Mouse (Mus musculus) C2C12 (cell line): ENCODE measurements around the gene Gpr156.

ENCODE experiments used
- CEBPB ChIP-seq: IDR thresholded peaks from one replicate; pipeline ENCODE4 v1.6.1; 2011; ENCODE audit warnings: low read depth, mild to moderate bottlenecking, control low read depth, moderate library complexity
- CTCF ChIP-seq: IDR thresholded peaks from one replicate; pipeline ENCODE4 v1.5.1; 2011; ENCODE audit not compliant: control insufficient read depth, insufficient read depth, insufficient read length
- FOSL1 ChIP-seq: IDR thresholded peaks from one replicate; pipeline ENCODE4 v1.8.0; 2011; ENCODE audit warnings: mild to moderate bottlenecking, low read length; ENCODE audit not compliant: poor library complexity, insufficient read depth, severe bottlenecking
- MAX ChIP-seq: IDR thresholded peaks from one replicate; pipeline ENCODE4 v1.6.1; 2011; ENCODE audit warnings: mild to moderate bottlenecking, control low read depth
- MYOD1 ChIP-seq: IDR thresholded peaks from one replicate; pipeline ENCODE4 v1.6.1; 2011; ENCODE audit warnings: low read depth; ENCODE audit not compliant: control insufficient read depth, insufficient read length
- MYOG ChIP-seq: IDR thresholded peaks from one replicate; pipeline ENCODE4 v1.6.1; 2011; ENCODE audit not compliant: control insufficient read depth, insufficient read length; ENCODE audit errors: extremely low read depth
- USF1 ChIP-seq: IDR thresholded peaks from one replicate; pipeline ENCODE4 v1.6.1; 2011; ENCODE audit warnings: low read depth, mild to moderate bottlenecking, control low read depth, moderate library complexity

GRCm38 (mm10) chr16:37920842-37921409, 4.6 kb downstream of the Gpr156 start:
- no peak for TF ChIP-seq CTCF
- no peak for TF ChIP-seq MYOD1
- no peak for TF ChIP-seq CEBPB
- no peak for TF ChIP-seq MAX
- TF ChIP-seq USF1 = no peak
- TF ChIP-seq MYOG = no peak
- TF ChIP-seq FOSL1 = no peak
